Comparison of ENCODE assay signal across 14 mouse cellular contexts in the genomic region with DNA sequence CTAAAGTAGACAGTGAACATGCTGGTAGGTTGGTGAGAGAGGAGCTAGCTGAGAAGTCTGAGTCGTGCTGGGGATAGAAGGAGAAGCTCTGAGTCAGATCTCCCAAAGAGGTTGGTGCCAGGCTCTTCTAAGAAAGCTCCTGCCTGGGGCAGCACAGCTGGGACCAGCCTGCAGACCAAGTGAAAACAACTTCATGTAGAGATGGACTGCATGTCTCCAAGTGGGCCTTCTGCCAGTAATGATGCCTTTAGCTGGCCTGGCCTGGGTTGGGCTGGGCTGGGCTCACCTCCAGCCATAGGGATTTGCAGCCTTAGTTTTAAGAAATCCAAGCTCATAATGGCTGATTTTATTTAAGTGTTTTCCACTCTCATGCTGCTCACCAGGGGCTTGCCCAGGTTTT.
DNase-seq lines count a peak whose midpoint lies in the region; ATAC-seq and TF ChIP-seq lines count a peak whose summit lies in the region.
"Had no signal": no experiment of that assay in that cellular context is flagged by ENCODE, and none has a peak within 500 bp of the region (broad histone marks: within the 10 kb centered on the region; RNA-seq: fewer than 3 reads in every experiment).

No protein-coding gene starts in this region.

- no peak overlapping the region for H3K4me3 ChIP-seq in heart, embryonic 11.5 days (ENCODE audit: low read depth, low read length)
- no peak overlapping the region for H3K4me3 ChIP-seq in lung, postnatal 0 days (ENCODE audit: low read depth, low read length)
- H3K4me3 ChIP-seq in midbrain, postnatal 0 days (ENCODE audit: low read depth, low read length): no peak overlapping the region
- H3K4me3 ChIP-seq: layer of hippocampus, adult 2 months had no signal

- TF ChIP-seq EP300 in lung, postnatal 0 days (IDR thresholded peaks at IDR 0.05): no peak

- peak; percentile 90 for DNase-seq in heart, adult 11 months
- peak; percentile 94 for DNase-seq in NIH3T3 (ENCODE audit: low read depth)
- DNase-seq in gastrocnemius, postnatal 25 days: peak; percentile 34
- DNase-seq in lung, postnatal 0 days (ENCODE audit: low spot score): peak; percentile 63
- no peak for DNase-seq in midbrain, postnatal 0 days (ENCODE audit: low spot score)
- DNase-seq in layer of hippocampus, adult 9-11 months: no peak
- DNase-seq: cerebellum, adult 18-20 months had no signal

- no peak for ATAC-seq in heart, embryonic 11.5 days (replicated peaks; ENCODE audit: insufficient number of reproducible peaks, low FRiP score, low TSS enrichment)
- peak; percentile 84 for ATAC-seq in lung, postnatal 0 days
- ATAC-seq in midbrain, postnatal 0 days (ENCODE audit: low FRiP score): no peak
- no peak for ATAC-seq in erythroid progenitor cell, adult 5-6 weeks (replicated peaks; ENCODE audit: low FRiP score, poor library complexity, severe bottlenecking)
- ATAC-seq: activated CD4-positive, CD25-positive, alpha-beta regulatory T cell, adult 4 months; inflammation-experienced regulatory T-cells, adult 6 months had no signal

- H3K27me3 ChIP-seq in heart, embryonic 11.5 days (ENCODE audit: control insufficient read depth, insufficient read depth, low read length): no peaks in the 10 kb centered on the region
- H3K27me3 ChIP-seq in lung, postnatal 0 days (replicated peaks; ENCODE audit: insufficient read depth, low read length): no peaks in the 10 kb centered on the region
- H3K27me3 ChIP-seq in midbrain, postnatal 0 days (ENCODE audit: insufficient read depth, low read length): no peaks in the 10 kb centered on the region

- no peak overlapping the region for H3K27ac ChIP-seq in heart, embryonic 11.5 days (ENCODE audit: low read depth, low read length)
- H3K27ac ChIP-seq in lung, postnatal 0 days (ENCODE audit: low read length): no peak overlapping the region
- H3K27ac ChIP-seq in midbrain, postnatal 0 days (ENCODE audit: low read depth, low read length): no peak overlapping the region
- H3K27ac ChIP-seq: layer of hippocampus, adult 2 months had no signal

- no peaks in the 10 kb centered on the region for H3K4me1 ChIP-seq in heart, embryonic 11.5 days (ENCODE audit: control insufficient read depth, insufficient read depth, low read length)
- H3K4me1 ChIP-seq in lung, postnatal 0 days (ENCODE audit: insufficient read depth, low read depth, low read length): no peaks in the 10 kb centered on the region
- 0 out of 2 replicates have a peak, but pooled peaks cover 3% of the 10 kb centered on the region for H3K4me1 ChIP-seq in midbrain, postnatal 0 days (ENCODE audit: insufficient read depth, low read length)

- no peak overlapping the region for H3K4me2 ChIP-seq in heart, embryonic 11.5 days
- no peak overlapping the region for H3K4me2 ChIP-seq in lung, postnatal 0 days (replicated peaks; ENCODE audit: low read depth, low read length)
- no peak overlapping the region for H3K4me2 ChIP-seq in midbrain, postnatal 0 days (ENCODE audit: low read depth, low read length, poor library complexity, severe bottlenecking)
- H3K4me2 ChIP-seq: liver, embryonic 11.5 days; midbrain, embryonic 11.5 days had no signal

- no peak for TF ChIP-seq CTCF in lung, postnatal 0 days (IDR thresholded peaks at IDR 0.05)
- no peak for TF ChIP-seq CTCF in midbrain, postnatal 0 days (IDR thresholded peaks at IDR 0.05)

- no peaks in the 10 kb centered on the region for H3K9me3 ChIP-seq in heart, embryonic 11.5 days (replicated peaks; ENCODE audit: control insufficient read depth, low read length)
- H3K9me3 ChIP-seq in lung, postnatal 0 days (ENCODE audit: low read length): no peaks in the 10 kb centered on the region
- no peaks in the 10 kb centered on the region for H3K9me3 ChIP-seq in midbrain, postnatal 0 days (ENCODE audit: low read length)

- H3K36me3 ChIP-seq in heart, embryonic 11.5 days (ENCODE audit: control insufficient read depth, insufficient read depth, low read length): no peaks in the 10 kb centered on the region
- H3K36me3 ChIP-seq in lung, postnatal 0 days (ENCODE audit: insufficient read depth, low read length): no peaks in the 10 kb centered on the region
- H3K36me3 ChIP-seq in midbrain, postnatal 0 days (ENCODE audit: insufficient read depth, low read length): no peaks in the 10 kb centered on the region

- WGBS in heart, embryonic 11.5 days (ENCODE audit: insufficient replicate concordance): 83% methylated on average over 1 of the region's 1 CpGs
- 47% methylated on average over 1 of the region's 1 CpGs for WGBS in lung, postnatal 0 days
- whole genome bisulfite sequencing in midbrain, postnatal 0 days: 80% methylated on average over 1 of the region's 1 CpGs

- H3K9ac ChIP-seq in heart, embryonic 11.5 days (ENCODE audit: low read depth, low read length): no peak overlapping the region
- no peak overlapping the region for H3K9ac ChIP-seq in lung, postnatal 0 days (replicated peaks; ENCODE audit: low read depth)
- no peak overlapping the region for H3K9ac ChIP-seq in midbrain, postnatal 0 days (replicated peaks; ENCODE audit: low read length, poor library complexity, severe bottlenecking)

Comparison
In these comparisons a context has a peak if more than half of its experiments do, and no peak if none do; other contexts are left out.
1. DNase-seq: peak in heart, adult 11 months (single experiment), NIH3T3 (single experiment), gastrocnemius, postnatal 25 days (single experiment) and lung, postnatal 0 days (single experiment); none in midbrain, postnatal 0 days (single experiment) and layer of hippocampus, adult 9-11 months (single experiment).